Mouse (Mus musculus): ENCODE data around the gene Lnpep. TPM values are rescaled to one million over a fixed set of nuclear protein-coding genes. Genes with fewer than 3 reads are reported as not detected.

The Lnpep gene
- total and polyA plus RNA-seq, 3 experiments, result 33.6 to 40.8 (median 34.6) TPM

DNA sequence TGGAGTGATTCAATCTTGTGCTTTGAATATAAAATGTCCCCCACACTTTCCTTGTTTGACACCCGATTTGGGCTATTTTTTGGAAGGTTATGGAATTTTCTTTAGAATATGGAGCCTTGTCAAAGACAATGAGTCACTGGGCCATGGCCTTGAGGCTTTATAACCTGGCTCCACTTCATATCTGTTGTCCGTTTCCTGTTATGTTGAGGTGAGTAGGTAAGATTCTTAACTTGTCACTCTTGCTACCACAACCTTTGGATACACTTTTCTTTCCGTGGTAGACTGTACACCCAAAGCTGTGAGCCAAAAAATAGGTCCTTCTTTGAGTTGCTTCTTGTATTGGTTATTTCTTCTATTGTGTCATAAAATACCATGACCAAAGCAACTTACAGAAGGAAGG lies 12.5 kb upstream of the Lnpep start:
- Histone ChIP-seq H3K27ac (ENCODE audit: insufficient read depth, low read depth) (no peak overlapping the region), H3K4me2 (ENCODE audit: insufficient read depth, low read depth, poor library complexity, severe bottlenecking) (no peak overlapping the region), H3K36me3 (replicated peaks in 1 of 2; ENCODE audit: control insufficient read depth in 1 of 2, insufficient read depth in 1 of 2, low read length in 1 of 2) (no peaks in the 10 kb centered on the region), H3K9ac (ENCODE audit: insufficient read depth, low read depth) (no peak overlapping the region), H3K79me2 (replicated peaks; ENCODE audit: control insufficient read depth, extremely low read depth, insufficient read depth, poor library complexity, severe bottlenecking) (no peaks in the 10 kb centered on the region), H3K4me3 (replicated peaks in 1 of 3; ENCODE audit: low read depth in 2 of 3, low read length in 2 of 3, poor library complexity in 1 of 3) (no peak overlapping the region), H3K27me3 (replicated peaks) (no peaks in the 10 kb centered on the region), H3K9me3 (replicated peaks; ENCODE audit: low read length) (no peaks in the 10 kb centered on the region), H3K4me1 (ENCODE audit: control insufficient read depth in 1 of 2, insufficient read depth in 2 of 2) (peaks cover 0 to 6% of the 10 kb centered on the region in 2 experiments; a peak in 1 of 4 replicates)
- no peak for TF ChIP-seq ETS1 (conservative IDR thresholded peaks at IDR 0.05; ENCODE audit: low read depth, low read length)
- no peak for TF ChIP-seq ZC3H11A (IDR thresholded peaks at IDR 0.05; ENCODE audit: low read depth, low read length)
- TF ChIP-seq TCF12 (IDR thresholded peaks at IDR 0.05; ENCODE audit: low read depth, low read length), result no peak
- no peak for TF ChIP-seq ZKSCAN1 (IDR thresholded peaks at IDR 0.05; ENCODE audit: borderline replicate concordance, low read depth, low read length)
- dilution Hi-C loops (cut with MboI; ENCODE audit: extremely low pct_ligation_motif_present, extremely low pct_unique_long_range_greater_than_20kb, low sequenced_read_pairs) (no loop called here), in situ Hi-C loops (cut with MboI; ENCODE audit: low pct_ligation_motif_present, low pct_unique_long_range_greater_than_20kb, low sequenced_read_pairs) (no loop called here)
- DNase-seq (ENCODE audit: extremely low read depth), result no peak

DNA sequence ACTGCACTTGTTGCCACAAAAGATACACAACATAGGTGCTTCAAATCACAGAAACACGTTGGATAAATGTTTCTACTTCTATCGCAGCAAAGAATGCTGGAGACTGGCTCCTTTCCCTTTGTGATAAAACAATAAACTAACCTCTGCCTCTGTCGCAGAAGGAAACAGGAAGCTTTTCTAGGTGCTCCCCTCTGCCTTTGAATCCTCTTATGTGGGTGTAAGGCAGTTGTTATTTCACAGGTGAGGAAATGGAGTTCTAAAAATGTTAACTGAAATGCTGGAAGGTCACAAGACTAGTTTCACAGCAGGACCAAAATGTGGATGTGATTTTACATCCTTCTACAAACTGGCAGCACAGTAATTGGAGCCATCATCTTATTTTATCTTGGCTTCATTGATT lies 11.3 kb upstream of the Lnpep start:
- no peaks in the 10 kb centered on the region for H3K27me3 ChIP-seq (replicated peaks)
- H3K9me3 ChIP-seq (replicated peaks; ENCODE audit: low read length), result no peaks in the 10 kb centered on the region
- no peaks in the 10 kb centered on the region for H3K79me2 ChIP-seq (replicated peaks; ENCODE audit: control insufficient read depth, extremely low read depth, insufficient read depth, poor library complexity, severe bottlenecking)
- H3K4me1 ChIP-seq (ENCODE audit: control insufficient read depth in 1 of 2, insufficient read depth in 2 of 2), result peaks cover 0 to 5% of the 10 kb centered on the region in 2 experiments; a peak in 1 of 4 replicates
- no peak overlapping the region for H3K27ac ChIP-seq (ENCODE audit: insufficient read depth, low read depth)
- H3K4me2 ChIP-seq (ENCODE audit: insufficient read depth, low read depth, poor library complexity, severe bottlenecking), result no peak overlapping the region
- no peak for DNase-seq (ENCODE audit: extremely low read depth)
- no peak overlapping the region for H3K4me3 ChIP-seq (replicated peaks in 1 of 3; ENCODE audit: low read depth in 2 of 3, low read length in 2 of 3, poor library complexity in 1 of 3)
- in situ Hi-C loops (cut with MboI; ENCODE audit: low pct_ligation_motif_present, low pct_unique_long_range_greater_than_20kb, low sequenced_read_pairs) (no loop called here), dilution Hi-C loops (cut with MboI; ENCODE audit: extremely low pct_ligation_motif_present, extremely low pct_unique_long_range_greater_than_20kb, low sequenced_read_pairs) (no loop called here)
- no peak overlapping the region for H3K9ac ChIP-seq (ENCODE audit: insufficient read depth, low read depth)
- no peaks in the 10 kb centered on the region for H3K36me3 ChIP-seq (replicated peaks in 1 of 2; ENCODE audit: control insufficient read depth in 1 of 2, insufficient read depth in 1 of 2, low read length in 1 of 2)
- TF ChIP-seq ETS1 (conservative IDR thresholded peaks at IDR 0.05; ENCODE audit: low read depth, low read length) (no peak), JUN (IDR thresholded peaks at IDR 0.05; ENCODE audit: insufficient read depth, low read depth, low read length) (no peak), USF2 (conservative IDR thresholded peaks at IDR 0.05; ENCODE audit: low read depth, low read length) (no peak), E2F4 (IDR thresholded peaks at IDR 0.05; ENCODE audit: insufficient replicate concordance, low read depth, low read length) (no peak), BHLHE40 (IDR thresholded peaks at IDR 0.05; ENCODE audit: low read depth, low read length) (no peak), POLR2A (IDR thresholded peaks at IDR 0.05; ENCODE audit: low read depth, low read length) (no peak), ELF1 (IDR thresholded peaks at IDR 0.05; ENCODE audit: low read depth, low read length) (no peak), CHD2 (IDR thresholded peaks at IDR 0.05; ENCODE audit: low read length) (no peak), USF1 (IDR thresholded peaks at IDR 0.05; ENCODE audit: low read depth, low read length) (no peak), MAZ (IDR thresholded peaks at IDR 0.05; ENCODE audit: low read depth, low read length) (no peak), NRF1 (IDR thresholded peaks at IDR 0.05; ENCODE audit: low read depth, low read length) (no peak)

DNA sequence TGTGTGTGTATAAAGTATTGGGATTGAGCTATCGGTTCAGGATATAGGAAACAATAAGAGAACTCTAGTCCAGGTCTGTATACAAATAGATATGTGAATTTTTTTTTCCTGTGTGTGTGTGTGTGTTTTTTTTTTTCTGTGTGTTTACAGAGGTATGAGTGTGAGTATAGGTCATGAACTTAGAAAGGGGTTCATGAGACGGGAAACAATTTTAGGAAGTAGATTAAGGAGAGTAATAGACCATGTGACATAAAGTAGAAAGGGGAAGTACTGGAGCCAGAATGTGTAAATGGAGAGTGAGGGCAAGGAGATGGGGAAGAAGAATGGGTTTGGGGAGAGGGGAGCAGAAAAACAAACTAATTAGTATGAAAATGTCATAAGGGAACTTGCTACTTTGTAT lies 9.2 kb upstream of the Lnpep start:
- H3K9ac ChIP-seq (ENCODE audit: insufficient read depth, low read depth), result no peak overlapping the region
- H3K36me3 ChIP-seq (replicated peaks in 1 of 2; ENCODE audit: control insufficient read depth in 1 of 2, insufficient read depth in 1 of 2, low read length in 1 of 2), result no peaks in the 10 kb centered on the region
- no peak overlapping the region for H3K27ac ChIP-seq (ENCODE audit: insufficient read depth, low read depth)
- H3K4me3 ChIP-seq (replicated peaks in 1 of 3; ENCODE audit: low read depth in 2 of 3, low read length in 2 of 3, poor library complexity in 1 of 3), result no peak overlapping the region
- TF ChIP-seq CHD1 (IDR thresholded peaks at IDR 0.05; ENCODE audit: low read depth, low read length), result no peak
- no peak for TF ChIP-seq KAT2A (IDR thresholded peaks at IDR 0.05; ENCODE audit: insufficient replicate concordance, low read length)
- no peak for TF ChIP-seq CTCF (conservative IDR thresholded peaks at IDR 0.05 in 1 of 2, IDR thresholded peaks at IDR 0.05 in 1 of 2; ENCODE audit: low read depth in 2 of 2, low read length in 2 of 2)
- no peak for TF ChIP-seq ZMIZ1 (IDR thresholded peaks at IDR 0.05; ENCODE audit: low read depth, low read length)
- no peak for TF ChIP-seq HCFC1 (IDR thresholded peaks at IDR 0.05; ENCODE audit: low read depth, low read length)
- TF ChIP-seq MAX (IDR thresholded peaks at IDR 0.05; ENCODE audit: low read length), result no peak
- TF ChIP-seq MAZ (IDR thresholded peaks at IDR 0.05; ENCODE audit: low read depth, low read length), result no peak
- TF ChIP-seq IRF4 (IDR thresholded peaks at IDR 0.05; ENCODE audit: low read depth, low read length), result no peak
- TF ChIP-seq RAD21 (IDR thresholded peaks at IDR 0.05; ENCODE audit: low read depth, low read length), result no peak
- no peak for TF ChIP-seq MAFK (IDR thresholded peaks at IDR 0.05; ENCODE audit: insufficient replicate concordance, low read length)
- TF ChIP-seq EP300 (IDR thresholded peaks at IDR 0.05; ENCODE audit: low read length), result no peak
- TF ChIP-seq POLR2AphosphoS2 (IDR thresholded peaks at IDR 0.05; ENCODE audit: low read depth, low read length), result no peak
- TF ChIP-seq MEF2A (IDR thresholded peaks at IDR 0.05; ENCODE audit: borderline replicate concordance, low read depth, low read length), result no peak
- TF ChIP-seq TBP (conservative IDR thresholded peaks at IDR 0.05; ENCODE audit: low read depth, low read length), result no peak
- no peak for TF ChIP-seq USF1 (IDR thresholded peaks at IDR 0.05; ENCODE audit: low read depth, low read length)
- no peak for TF ChIP-seq POLR2A (IDR thresholded peaks at IDR 0.05; ENCODE audit: low read depth, low read length)
- H3K4me2 ChIP-seq (ENCODE audit: insufficient read depth, low read depth, poor library complexity, severe bottlenecking), result no peak overlapping the region
- no peak for DNase-seq (ENCODE audit: extremely low read depth)
- no peaks in the 10 kb centered on the region for H3K9me3 ChIP-seq (replicated peaks; ENCODE audit: low read length)
- in situ Hi-C loops (cut with MboI; ENCODE audit: low pct_ligation_motif_present, low pct_unique_long_range_greater_than_20kb, low sequenced_read_pairs), result no loop called here
- H3K4me1 ChIP-seq (ENCODE audit: control insufficient read depth in 1 of 2, insufficient read depth in 2 of 2), result peaks cover 0 to 5% of the 10 kb centered on the region in 2 experiments; a peak in 1 of 4 replicates
- H3K27me3 ChIP-seq (replicated peaks), result no peaks in the 10 kb centered on the region
- dilution Hi-C loops (cut with MboI; ENCODE audit: extremely low pct_ligation_motif_present, extremely low pct_unique_long_range_greater_than_20kb, low sequenced_read_pairs), result no loop called here
- H3K79me2 ChIP-seq (replicated peaks; ENCODE audit: control insufficient read depth, extremely low read depth, insufficient read depth, poor library complexity, severe bottlenecking), result no peaks in the 10 kb centered on the region
